In genomic region chr8:115432396-115433040, GRCm38 (mm10) we compare ENCODE assay signal across 12 mouse cellular contexts.
A peak's percentile ranks its signal among the peaks of the same experiment; 100 is the strongest.
DNase-seq lines count a peak whose midpoint lies in the region.
"Had no signal": no experiment of that assay in that cellular context is flagged by ENCODE, and none has a peak within 500 bp of the region (broad histone marks: within the 10 kb centered on the region; RNA-seq: fewer than 3 reads in every experiment).

No protein-coding gene starts in this region.

- peak; percentile 75 for DNase-seq in adrenal gland, adult 2 months
- DNase-seq in adrenal gland, adult 18-20 months (ENCODE audit: low spot score in 2 of 2): no peak
- peak; percentile 30 to 39 for DNase-seq in right cerebral cortex, postnatal 10 days (ENCODE audit: low spot score in 2 of 2)
- DNase-seq in right cerebral cortex, postnatal 25 days: no peak
- peak; percentile 81 to 84 for DNase-seq in cerebellum, postnatal 14 days
- no peak for DNase-seq in yolk sac, embryonic 10.5 days (ENCODE audit: low spot score)
- DNase-seq in thymus, postnatal 0 days (ENCODE audit: low spot score): no peak
- no peak for DNase-seq in thymus, postnatal 14 days
- DNase-seq: kidney, adult 8-10 months; layer of hippocampus, adult 9-11 months; lung, postnatal 14 days; thymus, postnatal 4 days had no signal

Comparison
In these comparisons a context has a peak if more than half of its experiments do, and no peak if none do; other contexts are left out.
1. DNase-seq: peak in adrenal gland, adult 2 months (single experiment), right cerebral cortex, postnatal 10 days (2 of 2) and cerebellum, postnatal 14 days (2 of 2); none in adrenal gland, adult 18-20 months (0 of 2), right cerebral cortex, postnatal 25 days (single experiment), yolk sac, embryonic 10.5 days (single experiment), thymus, postnatal 0 days (single experiment) and thymus, postnatal 14 days (single experiment).